Mouse (Mus musculus) embryo, embryonic 11 days (tissue): ENCODE data around the gene Rpa1.
A peak's percentile ranks its signal among the peaks of the same experiment; 100 is the strongest.
"Not testable (repeated sequence)": the region's sequence is repeated elsewhere in the genome, so short reads cannot be mapped to it uniquely, and the experiment has no call there.

ENCODE experiments used
- DNase-seq: peaks from one replicate; pipeline ENCODE4 v3.0.0-alpha.2; 2015

Gene Rpa1

GRCm38 (mm10) chr11:75283784-75284183 lies 64.3 kb downstream of the Rpa1 start:
- DNase-seq, result not testable (repeated sequence)

GRCm38 (mm10) chr11:75282496-75283120 lies 65.5 kb downstream of the Rpa1 start:
- peak; percentile 42 for DNase-seq

GRCm38 (mm10) chr11:75281380-75282256 lies 66.5 kb downstream of the Rpa1 start:
- DNase-seq, result peak; percentile 44

- no peak for DNase-seq
These were observed 67.6 kb downstream of the Rpa1 start for GRCm38 (mm10) chr11:75280435-75281001.

GRCm38 (mm10) chr11:75280066-75280410 lies 68.1 kb downstream of the Rpa1 start:
- DNase-seq, result no peak

DNA sequence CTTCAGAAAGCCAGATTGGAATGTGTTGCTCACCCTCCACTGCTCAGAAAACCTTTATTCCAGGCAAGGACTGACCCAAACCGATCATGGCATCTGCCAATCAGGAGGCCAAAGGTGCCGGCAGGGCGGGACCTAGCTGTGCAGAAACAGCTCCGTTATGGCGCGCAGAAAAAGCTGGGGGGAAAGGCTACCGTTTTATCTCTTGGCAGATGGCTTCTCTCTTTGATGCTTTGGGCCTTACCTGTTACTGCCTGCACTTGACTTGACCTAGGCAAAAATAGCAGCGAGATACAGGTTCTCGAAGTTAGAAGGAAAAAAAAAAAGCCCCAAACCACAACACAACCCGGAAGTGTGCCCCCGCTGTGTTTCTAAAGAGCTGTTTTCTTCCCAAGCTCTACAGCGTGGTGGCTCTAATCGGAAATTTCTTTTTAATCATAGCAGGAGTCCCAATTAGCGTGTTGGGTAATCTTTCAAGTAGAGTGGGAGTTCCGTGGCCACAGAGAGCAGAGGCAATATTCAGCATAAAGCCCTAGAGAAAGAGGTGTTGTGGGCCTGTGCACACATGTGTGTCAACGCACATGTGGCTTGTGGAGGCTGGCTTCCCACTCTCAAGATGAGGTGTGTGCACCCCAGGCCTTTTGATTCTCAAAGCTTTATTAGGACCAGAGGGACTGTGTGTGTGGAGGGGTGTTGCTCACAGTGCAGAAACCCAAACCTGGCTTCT lies 68.6 kb downstream of the Rpa1 start:
- DNase-seq, result peak; percentile 72

- no peak for DNase-seq
These were observed 69.1 kb downstream of the Rpa1 start for GRCm38 (mm10) chr11:75279013-75279341.

DNA sequence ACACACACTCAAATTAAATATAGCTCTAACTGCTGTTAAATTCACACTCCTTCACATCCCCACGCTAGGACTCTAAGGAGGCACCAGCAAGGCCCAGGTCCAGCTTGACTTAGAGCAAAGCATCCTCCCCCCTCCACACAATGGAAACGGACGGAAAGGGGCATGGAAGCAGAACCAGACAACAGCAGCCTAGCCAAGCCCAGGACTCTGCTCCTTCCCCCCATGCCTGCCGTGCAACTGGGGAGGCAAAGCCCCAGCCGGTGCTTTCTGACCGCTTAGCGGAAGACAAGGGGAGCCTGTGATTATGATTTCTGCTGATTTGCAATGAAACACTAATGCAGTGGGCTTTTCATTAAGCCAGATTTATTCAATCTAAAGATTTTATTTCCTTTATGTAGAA lies 70.0 kb downstream of the Rpa1 start:
- no peak for DNase-seq

GRCm38 (mm10) chr11:75275035-75275434 lies 73.1 kb downstream of the Rpa1 start:
- peak; percentile 44 for DNase-seq

- DNase-seq, result no peak
These were observed 74.7 kb downstream of the Rpa1 start for GRCm38 (mm10) chr11:75273466-75273865.

GRCm38 (mm10) chr11:75270985-75271434 lies 77.1 kb downstream of the Rpa1 start:
- no peak for DNase-seq

DNA sequence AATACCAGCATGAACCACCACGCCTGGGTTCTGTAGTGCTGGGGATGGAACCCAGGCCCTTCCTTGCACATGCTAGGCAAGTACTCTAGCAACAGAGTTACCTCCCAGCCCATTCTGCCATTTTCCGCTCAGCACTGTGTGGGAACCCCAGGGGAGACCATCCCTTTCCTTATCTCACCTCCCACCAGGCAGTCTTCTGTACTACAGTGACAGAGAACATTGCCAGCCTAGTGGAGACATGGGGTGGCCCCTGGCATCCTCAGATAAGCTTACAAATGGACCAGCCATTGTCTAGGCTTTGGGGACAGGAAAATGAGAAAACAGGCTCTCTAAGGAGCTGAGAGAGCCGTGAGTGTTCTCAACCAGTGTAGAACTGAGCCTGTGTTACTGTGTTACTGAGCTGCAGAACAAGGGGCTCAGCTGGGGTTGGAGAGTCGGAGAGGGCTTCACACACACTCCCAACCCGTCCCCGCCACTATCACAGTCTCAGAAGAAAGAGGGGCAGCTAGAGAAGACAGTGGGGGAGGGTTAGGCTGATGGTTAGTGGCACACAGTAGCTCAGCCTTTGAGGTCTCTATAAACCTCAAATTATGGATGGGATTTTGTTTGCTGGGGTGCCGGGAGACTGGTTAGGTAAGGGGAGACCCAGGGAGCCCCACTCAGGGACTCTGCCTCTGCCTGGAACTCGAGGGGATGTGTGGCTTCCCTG lies 77.7 kb downstream of the Rpa1 start:
- no peak for DNase-seq

DNA sequence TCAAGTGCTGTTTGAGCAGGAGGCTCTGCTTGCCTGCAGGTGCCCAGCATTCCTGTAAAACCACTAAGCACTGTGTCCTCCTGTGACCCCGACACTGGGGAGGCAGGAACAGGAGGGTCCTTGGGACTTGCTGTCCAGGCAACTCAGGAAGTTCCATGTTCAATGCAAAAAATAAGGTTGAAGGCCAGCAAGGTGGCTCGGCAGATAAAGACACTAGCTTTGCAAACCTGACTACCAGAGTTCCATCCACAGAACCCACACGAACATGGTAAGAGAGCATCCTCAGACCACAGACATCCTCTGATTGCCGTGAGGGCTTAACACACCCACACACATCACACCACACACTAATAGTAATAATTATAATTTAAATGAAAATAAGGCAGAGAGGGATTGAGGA lies 78.9 kb downstream of the Rpa1 start:
- DNase-seq, result no peak

DNA sequence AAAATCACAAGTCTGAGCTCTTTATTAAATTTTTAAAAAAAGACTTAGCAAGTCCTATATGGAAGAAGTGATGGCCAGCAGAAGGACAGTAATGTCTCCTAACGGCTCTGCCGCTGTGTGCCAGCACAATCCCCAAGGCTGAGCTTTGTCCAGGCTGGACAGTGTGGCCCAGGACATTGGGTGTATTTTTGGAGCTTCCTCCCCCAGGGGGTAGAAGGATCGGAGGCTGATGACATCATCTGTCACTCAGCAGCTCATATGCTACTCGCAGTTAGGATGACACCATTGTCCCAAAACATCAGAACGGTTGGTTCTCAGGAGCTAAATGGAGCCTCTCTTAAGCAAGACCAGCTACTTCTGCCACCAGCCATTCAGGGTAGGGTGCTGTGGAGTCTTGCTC lies 79.6 kb downstream of the Rpa1 start:
- DNase-seq, result no peak

DNA sequence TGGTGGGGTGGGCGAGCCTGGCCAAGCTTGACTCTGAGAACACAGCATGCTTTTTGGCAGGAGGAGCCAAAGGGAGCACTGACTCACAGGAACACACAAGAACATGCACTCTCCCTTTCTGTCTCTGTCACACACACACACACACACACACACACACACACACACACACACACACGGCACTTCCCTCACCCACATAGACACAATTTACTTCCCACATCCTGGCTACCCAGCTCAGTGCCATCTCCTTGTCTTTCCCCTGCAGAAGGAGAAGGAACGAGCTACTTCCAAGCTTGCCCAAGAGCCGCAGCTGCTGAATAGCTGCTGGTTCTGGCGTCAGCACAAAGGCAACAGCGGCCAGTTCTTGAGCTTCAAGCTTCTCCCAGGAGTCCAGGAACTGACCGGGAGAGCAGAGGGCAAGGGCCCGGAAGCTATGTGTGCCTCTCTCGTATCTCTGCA lies 80.3 kb downstream of the Rpa1 start:
- no peak for DNase-seq

- no peak for DNase-seq
These were observed 82.6 kb downstream of the Rpa1 start for GRCm38 (mm10) chr11:75265545-75265944.

- no peak for DNase-seq
These were observed 83.6 kb downstream of the Rpa1 start for GRCm38 (mm10) chr11:75264550-75264949.

DNA sequence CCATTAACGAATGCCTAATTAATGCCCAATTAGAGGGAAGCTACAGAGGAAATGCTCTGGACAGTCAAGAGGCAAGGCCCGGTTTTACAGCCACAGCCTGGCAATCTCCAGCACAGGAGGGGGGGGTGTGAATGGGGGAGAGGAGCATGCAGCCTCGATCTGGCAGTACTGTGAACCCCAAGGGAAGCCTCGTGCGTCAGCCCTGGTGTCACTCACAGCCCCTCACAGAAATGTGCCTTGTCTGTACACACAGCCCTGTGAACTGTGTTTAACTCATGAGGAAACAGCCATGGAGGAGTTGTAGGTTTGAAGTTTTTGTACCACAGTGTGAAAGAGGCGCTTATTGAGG lies 84.2 kb downstream of the Rpa1 start:
- no peak for DNase-seq

- DNase-seq, result no peak
These were observed 84.7 kb downstream of the Rpa1 start for GRCm38 (mm10) chr11:75263274-75263963.

DNA sequence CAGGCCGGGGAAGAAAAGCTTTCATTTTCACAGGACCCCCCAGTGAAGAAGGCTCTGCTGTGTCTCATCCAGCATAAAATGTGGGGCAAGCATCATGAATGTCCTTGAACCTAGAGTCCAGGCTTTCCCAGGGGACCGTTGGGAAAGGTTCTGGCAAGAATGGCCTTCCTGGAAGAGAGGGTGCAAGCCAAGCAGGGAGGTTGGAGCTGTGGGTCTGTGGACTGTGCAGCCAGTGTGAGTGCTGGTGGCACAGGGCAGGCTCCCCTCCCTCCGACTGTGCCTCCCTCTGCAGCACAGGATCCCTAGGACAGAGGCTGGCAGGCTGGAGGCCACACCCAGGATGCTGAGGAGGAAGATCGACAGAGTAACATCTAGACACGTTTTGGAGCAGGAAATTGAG lies 85.3 kb downstream of the Rpa1 start:
- no peak for DNase-seq

- no peak for DNase-seq
These were observed 85.9 kb downstream of the Rpa1 start for GRCm38 (mm10) chr11:75262181-75262580.

GRCm38 (mm10) chr11:75261730-75262129 lies 86.4 kb downstream of the Rpa1 start:
- DNase-seq, result no peak
